Mouse (Mus musculus) hindbrain, embryonic 14.5 days (tissue): ENCODE data around the gene Reps2. TPM values are rescaled to one million over a fixed set of nuclear protein-coding genes. Genes with fewer than 3 reads are reported as not detected.
A peak's percentile ranks its signal among the peaks of the same experiment; 100 is the strongest.

Experiments
- ATAC-seq: fragments of 200-750 bp; cut with Nextera tagmentation; 2 replicates; pipeline ENCODE4 v1.8.0; 2017; ENCODE audit warnings: moderate number of reproducible peaks, mild to moderate bottlenecking, moderate TSS enrichment, moderate library complexity; ENCODE audit not compliant: low FRiP score
- DNase-seq: peaks from one replicate; pipeline ENCODE4 v3.0.0-alpha.2; 2015; ENCODE audit warnings: low spot score
- H3K27ac ChIP-seq: fragments of 300-500 bp; sonication (generic); 2 replicates; pipeline ENCODE4 v1.5.1; 2014; ENCODE audit warnings: mild to moderate bottlenecking, moderate library complexity
- H3K27me3 ChIP-seq: fragments of 300-500 bp; sonication (generic); 2 replicates; pipeline ENCODE4 v1.6.1; 2014; ENCODE audit warnings: mild to moderate bottlenecking, low read length, mixed read lengths; ENCODE audit not compliant: control insufficient read depth, insufficient read depth
- H3K36me3 ChIP-seq: fragments of 300-500 bp; sonication (generic); replicated peaks from 2 replicates; pipeline ENCODE4 v1.6.1; 2014; ENCODE audit not compliant: control insufficient read depth, insufficient read depth
- H3K4me1 ChIP-seq: fragments of 300-500 bp; sonication (generic); replicated peaks from 2 replicates; pipeline ENCODE4 v1.6.1; 2014; ENCODE audit warnings: antibody characterized with exemption, low read length, mixed read lengths; ENCODE audit not compliant: control insufficient read depth, insufficient read depth
- H3K4me2 ChIP-seq: fragments of 300-500 bp; sonication (generic); replicated peaks from 2 replicates; pipeline ENCODE4 v1.6.1; 2014; ENCODE audit warnings: mild to moderate bottlenecking, moderate library complexity
- H3K4me3 ChIP-seq: fragments of 300-500 bp; sonication (generic); replicated peaks from 2 replicates; pipeline ENCODE4 v1.5.1; 2014; ENCODE audit warnings: mild to moderate bottlenecking, low read length
- H3K9ac ChIP-seq: fragments of 300-500 bp; sonication (generic); 2 replicates; pipeline ENCODE4 v1.6.1; 2014
- H3K9me3 ChIP-seq: fragments of 300-500 bp; sonication (generic); 2 replicates; pipeline ENCODE4 v1.6.1; 2016; ENCODE audit warnings: low read length; ENCODE audit not compliant: control insufficient read depth
- WGBS: fragments of 180-500 bp; shearing (Covaris S2); extraction: QIAGEN DNeasy Blood & Tissue Kit; methylation state at CpG from one replicate; pipeline ENCODE4 v1.1.7; 2014; 5-methylcytosine and 5-hydroxymethylcytosine counted together
- polyA plus RNA-seq: library from polyadenylated mRNA; unstranded; fragments of >200 nt; fragmentation: Nextera tagmentation; extraction: Ambion mirVana; gene quantifications from 2 replicates; pipeline ENCODE4 v1.2.1, GENCODE M21; 2014

Reps2 gene
- polyA plus RNA-seq, 1 experiment from 2014 or later = 3.7 TPM

GRCm38 (mm10) chrX:162606113-162606512, 37.3 kb downstream of the Reps2 start:
- H3K27me3 ChIP-seq = peaks cover 4% of the 10 kb centered on the region; the same call in 1 of the 2 replicates
- no peak for ATAC-seq
- H3K4me2 ChIP-seq = no peak overlapping the region
- H3K4me3 ChIP-seq = no peak overlapping the region
- H3K4me1 ChIP-seq = no peaks in the 10 kb centered on the region
- no peaks in the 10 kb centered on the region for H3K9me3 ChIP-seq
- no peaks in the 10 kb centered on the region for H3K36me3 ChIP-seq
- no peak overlapping the region for H3K9ac ChIP-seq
- 83% methylated on average over 2 of the region's 2 CpGs for WGBS
- H3K27ac ChIP-seq = no peak overlapping the region
- no peak for DNase-seq

- 91% methylated on average over 3 of the region's 3 CpGs for WGBS
- Histone ChIP-seq H3K36me3 (no peaks in the 10 kb centered on the region), H3K4me1 (no peaks in the 10 kb centered on the region), H3K27ac (no peak overlapping the region), H3K4me2 (no peak overlapping the region), H3K9me3 (no peaks in the 10 kb centered on the region), H3K4me3 (no peak overlapping the region), H3K9ac (no peak overlapping the region), H3K27me3 (no peaks in the 10 kb centered on the region)
- no peak for ATAC-seq
- DNase-seq = no peak
These were observed 43.8 kb downstream of the Reps2 start for GRCm38 (mm10) chrX:162599666-162600065.

DNA sequence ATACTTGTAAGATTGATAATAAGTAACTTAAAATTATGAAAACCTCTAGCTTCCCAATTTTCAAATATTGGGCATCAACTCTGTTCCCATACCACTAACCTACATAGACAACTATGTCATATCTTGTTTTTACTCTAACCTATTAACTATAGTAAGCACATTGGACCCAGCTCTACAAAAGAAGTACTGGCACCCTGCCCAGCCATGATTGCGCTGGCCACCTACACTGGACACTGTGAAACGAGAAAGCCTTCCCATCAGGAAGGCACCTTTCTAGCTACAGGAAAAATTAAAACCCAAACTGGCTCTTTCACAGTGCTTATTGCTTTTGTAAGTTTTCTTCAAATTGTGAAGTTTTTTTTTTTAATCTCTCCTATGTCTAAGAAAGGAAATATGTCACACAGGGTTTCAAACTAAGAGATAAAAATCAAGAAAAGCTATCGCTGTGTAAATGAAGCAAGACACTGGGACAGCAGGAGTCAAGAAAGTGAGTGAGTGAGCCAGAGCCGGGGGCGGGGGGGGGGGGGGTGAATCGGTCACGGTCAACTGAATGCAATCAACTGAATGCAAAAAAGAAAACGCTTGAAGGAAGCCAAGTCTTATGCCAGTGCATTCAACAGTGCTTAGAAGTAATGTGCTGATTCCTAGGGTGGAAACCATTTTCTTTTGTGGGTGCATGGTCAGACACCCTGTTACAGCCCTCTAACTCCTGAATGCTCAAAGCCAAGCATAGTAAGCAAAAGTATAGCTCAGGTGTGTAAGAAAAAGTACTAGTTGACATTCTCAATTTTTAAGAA, 52.2 kb downstream of the Reps2 start:
- no peak overlapping the region for H3K27ac ChIP-seq
- H3K36me3 ChIP-seq = no peaks in the 10 kb centered on the region
- H3K27me3 ChIP-seq = no peaks in the 10 kb centered on the region
- DNase-seq = no peak
- no peak overlapping the region for H3K4me3 ChIP-seq
- ATAC-seq = peak; percentile 24; the same call in 1 of the 2 replicates
- no peaks in the 10 kb centered on the region for H3K9me3 ChIP-seq
- no peak overlapping the region for H3K4me2 ChIP-seq
- 32% methylated on average over 8 of the region's 8 CpGs for WGBS
- H3K4me1 ChIP-seq = 0 out of 2 replicates have a peak, but pooled peaks cover 3% of the 10 kb centered on the region
- H3K9ac ChIP-seq = no peak overlapping the region

- DNase-seq = no peak
- Histone ChIP-seq H3K4me1 (0 out of 2 replicates have a peak, but pooled peaks cover 3% of the 10 kb centered on the region), H3K4me2 (no peak overlapping the region), H3K27me3 (no peaks in the 10 kb centered on the region), H3K9me3 (no peaks in the 10 kb centered on the region), H3K36me3 (no peaks in the 10 kb centered on the region), H3K27ac (no peak overlapping the region), H3K4me3 (no peak overlapping the region), H3K9ac (no peak overlapping the region)
- WGBS = 71% methylated on average over 6 of the region's 6 CpGs
- no peak for ATAC-seq
These were observed 53.2 kb downstream of the Reps2 start for GRCm38 (mm10) chrX:162590145-162590790.

DNA sequence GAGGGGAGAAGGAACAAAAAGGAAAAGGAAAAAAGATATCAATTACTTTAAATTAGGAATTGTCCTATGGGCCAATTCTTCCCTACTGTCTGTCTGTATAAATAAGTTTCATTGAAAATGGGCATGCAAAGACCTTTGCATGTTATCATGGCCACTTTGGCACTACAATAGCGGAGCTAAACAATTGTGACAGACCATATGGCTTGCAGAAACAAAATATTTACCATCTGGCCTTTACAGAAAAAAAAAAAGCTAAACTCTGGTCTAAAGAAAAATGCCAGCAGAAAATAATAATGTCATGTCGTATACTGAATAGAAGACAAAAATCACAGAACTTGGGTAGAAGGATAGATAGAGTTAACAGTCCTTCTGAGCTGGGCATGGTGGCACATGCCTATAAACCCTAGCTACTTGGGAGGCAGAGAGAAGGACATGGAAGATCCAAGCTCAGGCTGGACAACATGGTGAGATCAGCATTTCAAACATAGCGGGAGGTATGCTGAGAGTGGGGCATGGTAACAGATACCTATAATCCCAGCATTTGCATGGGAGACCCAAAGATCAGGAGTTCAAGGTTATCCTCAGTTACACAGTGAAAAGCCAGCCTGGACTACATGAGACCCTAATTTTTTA, 54.2 kb downstream of the Reps2 start:
- no peak overlapping the region for H3K4me3 ChIP-seq
- H3K27ac ChIP-seq = no peak overlapping the region
- ATAC-seq = no peak
- H3K4me1 ChIP-seq = 0 out of 2 replicates have a peak, but pooled peaks cover 3% of the 10 kb centered on the region
- H3K4me2 ChIP-seq = no peak overlapping the region
- DNase-seq = no peak
- H3K9ac ChIP-seq = no peak overlapping the region
- H3K36me3 ChIP-seq = no peaks in the 10 kb centered on the region
- WGBS = 80% methylated on average over 3 of the region's 3 CpGs
- 0 out of 2 replicates have a peak, but pooled peaks cover 4% of the 10 kb centered on the region for H3K27me3 ChIP-seq
- H3K9me3 ChIP-seq = no peaks in the 10 kb centered on the region

DNA sequence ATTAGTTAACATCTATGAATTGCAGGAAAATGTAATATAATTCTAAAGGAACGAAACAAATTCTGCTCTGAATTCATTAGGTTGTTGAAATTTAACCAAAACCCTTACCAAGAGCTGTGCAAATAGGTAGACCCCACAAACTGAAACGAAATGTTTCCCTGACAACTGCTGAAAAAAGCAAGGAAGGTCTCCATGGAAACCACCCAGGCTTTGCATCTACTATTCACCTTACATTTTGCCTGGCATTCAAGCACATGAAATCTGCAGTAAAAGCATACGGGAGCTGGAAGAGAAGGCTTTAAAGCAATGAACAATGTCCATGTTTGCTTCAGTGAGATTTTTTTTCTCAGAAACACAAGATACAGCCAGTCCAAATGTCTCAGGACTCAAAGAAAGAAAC, 59.1 kb downstream of the Reps2 start:
- Histone ChIP-seq H3K4me1 (no peaks in the 10 kb centered on the region), H3K4me2 (no peak overlapping the region), H3K9ac (no peak overlapping the region), H3K4me3 (no peak overlapping the region), H3K27me3 (peaks cover 18% of the 10 kb centered on the region), H3K9me3 (no peaks in the 10 kb centered on the region), H3K27ac (peak overlapping the region; percentile 70; the same call in 1 of the 2 replicates), H3K36me3 (no peaks in the 10 kb centered on the region)
- no peak for ATAC-seq
- no peak for DNase-seq
- 43% methylated on average over 3 of the region's 3 CpGs for WGBS

DNA sequence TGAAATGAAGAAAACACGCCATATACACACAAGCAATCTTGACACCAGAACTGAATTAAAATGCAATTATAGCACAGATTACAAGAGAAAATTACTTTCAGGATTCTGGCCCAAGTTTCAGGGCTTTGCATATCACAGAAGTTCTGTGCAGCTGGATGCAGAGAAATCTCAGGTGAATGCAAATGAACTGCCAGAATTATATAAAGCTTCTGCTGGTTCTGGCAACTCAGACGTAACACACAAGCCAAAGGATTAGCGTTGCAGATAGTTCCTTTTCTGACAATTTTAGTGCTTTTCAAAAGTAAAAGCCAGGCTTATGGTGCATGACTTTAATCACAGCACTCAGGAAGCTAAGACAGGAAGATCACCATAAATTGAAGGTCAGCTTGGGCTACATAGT, 62.9 kb downstream of the Reps2 start:
- Histone ChIP-seq H3K27me3 (peaks cover 18% of the 10 kb centered on the region), H3K9ac (no peak overlapping the region), H3K9me3 (no peaks in the 10 kb centered on the region), H3K4me3 (no peak overlapping the region), H3K4me1 (no peaks in the 10 kb centered on the region), H3K27ac (no peak overlapping the region), H3K4me2 (no peak overlapping the region), H3K36me3 (no peaks in the 10 kb centered on the region)
- ATAC-seq = no peak
- 73% methylated on average over 3 of the region's 3 CpGs for WGBS
- no peak for DNase-seq

- no peak for DNase-seq
- no peak overlapping the region for H3K27ac ChIP-seq
- no peak for ATAC-seq
- no peaks in the 10 kb centered on the region for H3K36me3 ChIP-seq
- no peak overlapping the region for H3K9ac ChIP-seq
- no peaks in the 10 kb centered on the region for H3K4me1 ChIP-seq
- no peaks in the 10 kb centered on the region for H3K9me3 ChIP-seq
- no peak overlapping the region for H3K4me2 ChIP-seq
- peaks cover 7% of the 10 kb centered on the region; the same call in 1 of the 2 replicates for H3K27me3 ChIP-seq
- H3K4me3 ChIP-seq = no peak overlapping the region
- WGBS = 94% methylated on average over 2 of the region's 2 CpGs
These were observed 75.0 kb downstream of the Reps2 start for GRCm38 (mm10) chrX:162568439-162568838.

DNA sequence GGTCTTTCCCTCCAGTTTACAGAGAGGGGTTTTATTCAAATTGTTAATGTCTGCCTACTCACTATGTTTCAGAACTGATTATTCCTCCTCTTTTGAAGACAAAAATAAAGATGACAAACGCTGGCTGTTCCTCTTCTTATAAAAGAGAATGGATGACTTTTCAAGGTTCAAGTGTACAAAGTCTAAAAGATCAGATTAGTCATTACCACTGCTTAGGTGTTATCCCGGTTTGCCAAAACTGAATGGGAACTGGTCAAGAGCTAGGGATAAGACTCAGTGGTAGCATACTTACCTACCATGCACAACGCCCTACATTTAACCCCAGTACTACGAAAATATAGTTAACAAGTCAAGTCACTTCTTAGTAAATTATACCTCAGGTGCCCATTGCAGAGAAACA, 77.9 kb downstream of the Reps2 start:
- ATAC-seq = no peak
- Histone ChIP-seq H3K9me3 (no peaks in the 10 kb centered on the region), H3K27ac (no peak overlapping the region), H3K36me3 (no peaks in the 10 kb centered on the region), H3K4me2 (no peak overlapping the region), H3K4me3 (no peak overlapping the region), H3K4me1 (no peaks in the 10 kb centered on the region), H3K9ac (no peak overlapping the region), H3K27me3 (peaks cover 7% of the 10 kb centered on the region; the same call in 1 of the 2 replicates)
- DNase-seq = no peak
- 91% methylated on average over 4 of the region's 4 CpGs for WGBS
